14 mouse cellular contexts compared by ENCODE assay signal in the genomic region with DNA sequence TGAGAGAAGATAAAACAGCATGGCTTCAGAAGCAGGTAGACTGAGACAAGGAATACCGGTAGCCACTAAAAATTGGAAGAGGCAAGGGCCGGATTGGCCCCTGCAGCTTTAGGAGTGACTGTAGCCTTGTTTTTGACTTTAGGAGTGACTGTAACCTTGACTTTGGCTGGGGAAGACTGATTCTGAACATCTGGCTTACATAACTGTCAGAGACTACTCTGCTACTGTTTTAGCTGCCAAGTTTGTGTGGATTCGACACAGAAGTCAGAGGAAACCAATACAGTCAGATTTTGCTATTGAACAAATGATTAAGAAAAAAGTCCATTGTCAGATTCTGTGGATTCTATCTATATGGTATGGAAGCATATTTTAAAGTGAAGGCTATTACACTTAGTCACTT.
DNase-seq lines count a peak whose midpoint lies in the region; ATAC-seq and TF ChIP-seq lines count a peak whose summit lies in the region.
"Had no signal": no experiment of that assay in that cellular context is flagged by ENCODE, and none has a peak within 500 bp of the region (broad histone marks: within the 10 kb centered on the region; RNA-seq: fewer than 3 reads in every experiment).

No protein-coding gene starts in this region.

- no peak for TF ChIP-seq EP300 in heart, adult 2 months (IDR thresholded peaks at IDR 0.05; ENCODE audit: insufficient read depth, low read depth, low read length)
- TF ChIP-seq EP300 in heart, postnatal 0 days (IDR thresholded peaks at IDR 0.05; ENCODE audit: low read depth), result peak; percentile 82
- no peak for TF ChIP-seq EP300 in stomach, postnatal 0 days (optimal IDR thresholded peaks at IDR 0.05)

- TF ChIP-seq CTCF in heart, adult 2 months (IDR thresholded peaks at IDR 0.05), result no peak
- TF ChIP-seq CTCF in heart, postnatal 0 days (IDR thresholded peaks at IDR 0.05; ENCODE audit: low read depth), result no peak
- no peak for TF ChIP-seq CTCF in midbrain, postnatal 0 days (IDR thresholded peaks at IDR 0.05)
- TF ChIP-seq CTCF in stomach, postnatal 0 days (IDR thresholded peaks at IDR 0.05; ENCODE audit: low read depth), result no peak

- H3K9ac ChIP-seq in heart, adult 2 months (ENCODE audit: low read depth, low read length), result peak overlapping the region; percentile 39; the same call in 1 of the 2 replicates
- no peak overlapping the region for H3K9ac ChIP-seq in forebrain, embryonic 16.5 days (replicated peaks; ENCODE audit: low read depth, low read length)
- no peak overlapping the region for H3K9ac ChIP-seq in heart, postnatal 0 days (replicated peaks; ENCODE audit: low read depth, low read length)
- H3K9ac ChIP-seq in midbrain, postnatal 0 days (replicated peaks; ENCODE audit: low read length, poor library complexity, severe bottlenecking), result no peak overlapping the region
- no peak overlapping the region for H3K9ac ChIP-seq in stomach, postnatal 0 days (ENCODE audit: low read length)

- 27% methylated on average over 3 of the region's 3 CpGs for WGBS in heart, adult 2 months
- WGBS in forebrain, embryonic 16.5 days, result 84% methylated on average over 3 of the region's 3 CpGs
- WGBS in heart, postnatal 0 days, result 33% methylated on average over 3 of the region's 3 CpGs
- 79% methylated on average over 3 of the region's 3 CpGs for WGBS in midbrain, postnatal 0 days
- 49% methylated on average over 3 of the region's 3 CpGs for whole genome bisulfite sequencing in stomach, postnatal 0 days

- no peak for DNase-seq in heart, adult 2 months
- DNase-seq in heart, postnatal 25 days (ENCODE audit: low spot score), result no peak
- DNase-seq in lung, postnatal 10 days, result peak; percentile 29
- DNase-seq in lung, postnatal 4 days, result no peak
- DNase-seq in heart, postnatal 0 days (ENCODE audit: low spot score), result peak; percentile 91
- DNase-seq in midbrain, postnatal 0 days (ENCODE audit: low spot score), result no peak
- DNase-seq in stomach, postnatal 0 days (ENCODE audit: low spot score), result no peak
- DNase-seq: adrenal gland, adult 8-10 months; cerebellum, postnatal 10 days; embryo, embryonic 11 days; kidney, postnatal 10 days; layer of hippocampus, adult 9-11 months; lung, adult 2 months had no signal

- intact Hi-C loops in heart, adult 2 months (cut with DNase I), result loop anchor here (5.0 to 10.0 kb wide), 2 partner anchors 38 to 315 kb away; no protein-coding TSS in a partner anchor
- intact Hi-C loops in heart, postnatal 25 days (cut with DNase I), result loop anchor here (5.0 kb wide), 1 partner anchor 207 kb away; no protein-coding TSS in a partner anchor

- no peaks in the 10 kb centered on the region for H3K9me3 ChIP-seq in forebrain, embryonic 16.5 days (ENCODE audit: control insufficient read depth, low read length)
- H3K9me3 ChIP-seq in heart, postnatal 0 days (replicated peaks; ENCODE audit: control insufficient read depth, low read length), result no peaks in the 10 kb centered on the region
- H3K9me3 ChIP-seq in midbrain, postnatal 0 days (ENCODE audit: low read length), result no peaks in the 10 kb centered on the region
- H3K9me3 ChIP-seq in stomach, postnatal 0 days (ENCODE audit: control insufficient read depth, low read length), result no peaks in the 10 kb centered on the region

- no peak for TF ChIP-seq POLR2A in heart, adult 2 months (IDR thresholded peaks at IDR 0.05; ENCODE audit: insufficient read depth, low read depth, low read length)

- peaks cover 12% of the 10 kb centered on the region for H3K4me1 ChIP-seq in heart, adult 2 months (ENCODE audit: control insufficient read depth, insufficient read depth, low read length)
- peaks cover 19% of the 10 kb centered on the region for H3K4me1 ChIP-seq in forebrain, embryonic 16.5 days (replicated peaks; ENCODE audit: control insufficient read depth, insufficient read depth, low read length)
- peaks cover 37% of the 10 kb centered on the region for H3K4me1 ChIP-seq in heart, postnatal 0 days (ENCODE audit: control insufficient read depth, insufficient read depth)
- no peaks in the 10 kb centered on the region for H3K4me1 ChIP-seq in midbrain, postnatal 0 days (ENCODE audit: insufficient read depth, low read length)
- H3K4me1 ChIP-seq in stomach, postnatal 0 days (replicated peaks; ENCODE audit: control insufficient read depth, insufficient read depth), result no peaks in the 10 kb centered on the region; the same call in 1 of the 2 replicates

- no peaks in the 10 kb centered on the region for H3K27me3 ChIP-seq in heart, adult 2 months (ENCODE audit: control insufficient read depth, insufficient read depth, low read length)
- H3K27me3 ChIP-seq in forebrain, embryonic 16.5 days (replicated peaks; ENCODE audit: control insufficient read depth, insufficient read depth, low read length), result no peaks in the 10 kb centered on the region
- H3K27me3 ChIP-seq in heart, postnatal 0 days (ENCODE audit: control insufficient read depth, insufficient read depth, low read length), result no peaks in the 10 kb centered on the region
- H3K27me3 ChIP-seq in midbrain, postnatal 0 days (ENCODE audit: insufficient read depth, low read length), result no peaks in the 10 kb centered on the region
- H3K27me3 ChIP-seq in stomach, postnatal 0 days (ENCODE audit: control insufficient read depth, insufficient read depth, low read length), result no peaks in the 10 kb centered on the region

- H3K36me3 ChIP-seq in heart, adult 2 months (ENCODE audit: control insufficient read depth, insufficient read depth, low read length), result peaks cover 22% of the 10 kb centered on the region
- no peaks in the 10 kb centered on the region for H3K36me3 ChIP-seq in forebrain, embryonic 16.5 days (ENCODE audit: control insufficient read depth, insufficient read depth)
- H3K36me3 ChIP-seq in heart, postnatal 0 days (replicated peaks; ENCODE audit: control insufficient read depth, insufficient read depth, low read length), result no peaks in the 10 kb centered on the region
- no peaks in the 10 kb centered on the region for H3K36me3 ChIP-seq in midbrain, postnatal 0 days (ENCODE audit: insufficient read depth, low read length)
- H3K36me3 ChIP-seq in stomach, postnatal 0 days (ENCODE audit: control insufficient read depth, insufficient read depth, low read length), result no peaks in the 10 kb centered on the region

- peak overlapping the region; percentile 72 for H3K27ac ChIP-seq in heart, adult 2 months
- H3K27ac ChIP-seq in forebrain, embryonic 16.5 days (ENCODE audit: low read length), result peak overlapping the region; percentile 74
- H3K27ac ChIP-seq in heart, postnatal 0 days (ENCODE audit: low read depth), result peak overlapping the region; percentile 64
- no peak overlapping the region for H3K27ac ChIP-seq in midbrain, postnatal 0 days (ENCODE audit: low read depth, low read length)
- H3K27ac ChIP-seq in stomach, postnatal 0 days (replicated peaks), result no peak overlapping the region

- no peaks in the 10 kb centered on the region for H3K79me2 ChIP-seq in heart, adult 2 months (replicated peaks; ENCODE audit: control insufficient read depth, insufficient read depth, low read length)

- no peak for ATAC-seq in forebrain, embryonic 16.5 days
- ATAC-seq in heart, postnatal 0 days (ENCODE audit: insufficient read depth, low read depth), result peak; percentile 89
- no peak for ATAC-seq in midbrain, postnatal 0 days (ENCODE audit: low FRiP score)
- ATAC-seq in stomach, postnatal 0 days (ENCODE audit: low FRiP score, low TSS enrichment), result no peak

- H3K4me2 ChIP-seq in forebrain, embryonic 16.5 days (ENCODE audit: low read length), result no peak overlapping the region
- no peak overlapping the region for H3K4me2 ChIP-seq in heart, postnatal 0 days (ENCODE audit: low read depth, low read length)
- H3K4me2 ChIP-seq in midbrain, postnatal 0 days (ENCODE audit: low read depth, low read length, poor library complexity, severe bottlenecking), result no peak overlapping the region
- H3K4me2 ChIP-seq in stomach, postnatal 0 days (replicated peaks; ENCODE audit: low read depth), result no peak overlapping the region

- no peak overlapping the region for H3K4me3 ChIP-seq in heart, adult 2 months
- H3K4me3 ChIP-seq in forebrain, embryonic 16.5 days (replicated peaks; ENCODE audit: low read length), result no peak overlapping the region
- no peak overlapping the region for H3K4me3 ChIP-seq in heart, postnatal 0 days (ENCODE audit: low read depth, low read length)
- H3K4me3 ChIP-seq in midbrain, postnatal 0 days (ENCODE audit: low read depth, low read length), result no peak overlapping the region
- no peak overlapping the region for H3K4me3 ChIP-seq in stomach, postnatal 0 days (ENCODE audit: low read depth, low read length)

Comparison
In these comparisons a context has a peak if more than half of its experiments do, and no peak if none do; other contexts are left out.
1. DNase-seq: peak in lung, postnatal 10 days (single experiment) and heart, postnatal 0 days (single experiment); none in heart, adult 2 months (0 of 2), heart, postnatal 25 days (single experiment), lung, postnatal 4 days (0 of 2), midbrain, postnatal 0 days (single experiment) and stomach, postnatal 0 days (single experiment).
2. H3K27ac ChIP-seq: peak in heart, adult 2 months (single experiment), forebrain, embryonic 16.5 days (single experiment) and heart, postnatal 0 days (single experiment); none in midbrain, postnatal 0 days (single experiment) and stomach, postnatal 0 days (single experiment).